Comparison of ENCODE assay signal across 17 mouse cellular contexts in genomic region chr6:112873089-112873835, GRCm38 (mm10).
DNase-seq lines count a peak whose midpoint lies in the region; ATAC-seq and TF ChIP-seq lines count a peak whose summit lies in the region.
"Had no signal": no experiment of that assay in that cellular context is flagged by ENCODE, and none has a peak within 500 bp of the region (broad histone marks: within the 10 kb centered on the region; RNA-seq: fewer than 3 reads in every experiment).

No protein-coding gene starts in this region.

- peaks cover 8% of the 10 kb centered on the region; the same call in 1 of the 2 replicates for H3K4me1 ChIP-seq in kidney, embryonic 15.5 days
- peaks cover 50% of the 10 kb centered on the region for H3K4me1 ChIP-seq in forebrain, embryonic 10.5 days

- in situ Hi-C loops in Patski (cut with MboI; ENCODE audit: low pct_unique_long_range_greater_than_20kb) = no loop called here

- H3K9me3 ChIP-seq in kidney, embryonic 15.5 days (replicated peaks) = no peaks in the 10 kb centered on the region
- no peaks in the 10 kb centered on the region for H3K9me3 ChIP-seq in forebrain, embryonic 10.5 days

- peak; percentile 25 for DNase-seq in kidney, adult 18-20 months
- peak; percentile 38 for DNase-seq in Patski (ENCODE audit: low read depth, low spot score)
- DNase-seq in cerebellum, postnatal 25 days = peak; percentile 87 to 89
- DNase-seq in lung, postnatal 14 days = peak; percentile 13
- DNase-seq in frontal cortex, postnatal 25 days (ENCODE audit: low spot score in 2 of 2) = no peak
- no peak for DNase-seq in left cerebral cortex, adult 9 months (ENCODE audit: low spot score in 2 of 2)
- DNase-seq in forebrain, embryonic 10.5 days (ENCODE audit: extremely low spot score, low spot score) = no peak
- DNase-seq: gastrocnemius, postnatal 10 days; heart, postnatal 36 days; left cerebral cortex, postnatal 4 days; right cerebral cortex, postnatal 14 days; thymus, adult 18-20 months had no signal

- WGBS in kidney, embryonic 15.5 days = 66% methylated on average over 9 of the region's 9 CpGs
- WGBS in forebrain, embryonic 10.5 days = 86% methylated on average over 9 of the region's 9 CpGs

- H3K27me3 ChIP-seq in kidney, embryonic 15.5 days = no peaks in the 10 kb centered on the region
- H3K27me3 ChIP-seq in Patski = no peaks in the 10 kb centered on the region
- no peaks in the 10 kb centered on the region for H3K27me3 ChIP-seq in forebrain, embryonic 10.5 days (ENCODE audit: poor library complexity, severe bottlenecking)

- H3K4me3 ChIP-seq in kidney, embryonic 15.5 days (replicated peaks) = no peak overlapping the region
- no peak overlapping the region for H3K4me3 ChIP-seq in forebrain, embryonic 10.5 days

- H3K9ac ChIP-seq in kidney, embryonic 15.5 days = no peak overlapping the region
- H3K9ac ChIP-seq: liver, embryonic 14.5 days had no signal

- no peak for TF ChIP-seq CTCF in Patski (IDR thresholded peaks at IDR 0.05)

- CTCF ChIA-PET in Patski (lab: Charles Lee) = interaction anchor here (0.9 kb wide), 1 partner anchor 11 kb away, joined by 3 read pairs; no protein-coding TSS in a partner anchor

- no peak for ATAC-seq in kidney, embryonic 15.5 days (replicated peaks; ENCODE audit: low FRiP score)
- peak; percentile 93 for ATAC-seq in Patski
- ATAC-seq: forebrain, embryonic 16.5 days had no signal

- no peak overlapping the region for H3K27ac ChIP-seq in kidney, embryonic 15.5 days
- H3K27ac ChIP-seq in forebrain, embryonic 10.5 days = no peak overlapping the region
- H3K27ac ChIP-seq: liver, embryonic 14.5 days had no signal

- H3K36me3 ChIP-seq in kidney, embryonic 15.5 days = no peaks in the 10 kb centered on the region
- peaks cover 37% of the 10 kb centered on the region for H3K36me3 ChIP-seq in forebrain, embryonic 10.5 days (replicated peaks)
- H3K36me3 ChIP-seq: G1E had no signal

- no peak overlapping the region for H3K4me2 ChIP-seq in kidney, embryonic 15.5 days
- H3K4me2 ChIP-seq: heart, embryonic 11.5 days had no signal

- POLR2A ChIA-PET in Patski (lab: Charles Lee) = interaction anchor here (1.3 kb wide), 1 partner anchor 18 kb away, joined by 4 read pairs; no protein-coding TSS in a partner anchor

Comparison
In these comparisons a context has a peak if more than half of its experiments do, and no peak if none do; other contexts are left out.
1. DNase-seq: peak in kidney, adult 18-20 months (single experiment), Patski (single experiment), cerebellum, postnatal 25 days (2 of 2) and lung, postnatal 14 days (single experiment); none in frontal cortex, postnatal 25 days (0 of 2), left cerebral cortex, adult 9 months (0 of 2) and forebrain, embryonic 10.5 days (single experiment).